Mouse (Mus musculus) forebrain, embryonic 16.5 days (tissue): ENCODE results near the gene Micu1. TPM values are rescaled to one million over a fixed set of nuclear protein-coding genes. Genes with fewer than 3 reads are reported as not detected.

Source experiments
- ATAC-seq: fragments of 200-750 bp; cut with Nextera tagmentation; 2 replicates; pipeline ENCODE4 v1.8.0; 2017; ENCODE audit warnings: mild to moderate bottlenecking, moderate library complexity
- H3K27ac ChIP-seq: fragments of 300-500 bp; sonication (generic); 2 replicates; pipeline ENCODE4 v1.5.1; 2014; ENCODE audit warnings: low read length, control low read depth
- H3K27me3 ChIP-seq: fragments of 300-500 bp; sonication (generic); replicated peaks from 2 replicates; pipeline ENCODE4 v1.6.1; 2014; ENCODE audit warnings: low read length; ENCODE audit not compliant: control insufficient read depth, insufficient read depth
- H3K36me3 ChIP-seq: fragments of 300-500 bp; sonication (generic); 2 replicates; pipeline ENCODE4 v1.6.1; 2014; ENCODE audit not compliant: control insufficient read depth, insufficient read depth
- H3K4me1 ChIP-seq: fragments of 300-500 bp; sonication (generic); replicated peaks from 2 replicates; pipeline ENCODE4 v1.6.1; 2014; ENCODE audit warnings: low read length; ENCODE audit not compliant: control insufficient read depth, insufficient read depth
- H3K4me2 ChIP-seq: fragments of 300-500 bp; sonication (generic); 2 replicates; pipeline ENCODE4 v1.6.1; 2014; ENCODE audit warnings: mild to moderate bottlenecking, low read length, control low read depth
- H3K4me3 ChIP-seq: fragments of 300-500 bp; sonication (generic); replicated peaks from 2 replicates; pipeline ENCODE4 v1.5.1; 2014; ENCODE audit warnings: mild to moderate bottlenecking, low read length, control low read depth
- H3K9ac ChIP-seq: fragments of 300-500 bp; sonication (generic); replicated peaks from 2 replicates; pipeline ENCODE4 v1.6.1; 2014; ENCODE audit warnings: low read depth, low read length, control low read depth
- H3K9me3 ChIP-seq: fragments of 300-500 bp; sonication (generic); 2 replicates; pipeline ENCODE4 v1.6.1; 2016; ENCODE audit warnings: low read length; ENCODE audit not compliant: control insufficient read depth
- WGBS: fragments of 180-500 bp; shearing (Covaris S2); extraction: QIAGEN DNeasy Blood & Tissue Kit; methylation state at CpG from one replicate; pipeline ENCODE4 v1.1.7; 2014; 5-methylcytosine and 5-hydroxymethylcytosine counted together
- polyA plus RNA-seq: library from polyadenylated mRNA; unstranded; fragments of >200 nt; fragmentation: Nextera tagmentation; extraction: Ambion mirVana; gene quantifications from 2 replicates; pipeline ENCODE4 v1.2.1, GENCODE M21; 2015

Micu1 gene
- polyA plus RNA-seq, 1 experiment from 2014 or later: 76.0 TPM

DNA sequence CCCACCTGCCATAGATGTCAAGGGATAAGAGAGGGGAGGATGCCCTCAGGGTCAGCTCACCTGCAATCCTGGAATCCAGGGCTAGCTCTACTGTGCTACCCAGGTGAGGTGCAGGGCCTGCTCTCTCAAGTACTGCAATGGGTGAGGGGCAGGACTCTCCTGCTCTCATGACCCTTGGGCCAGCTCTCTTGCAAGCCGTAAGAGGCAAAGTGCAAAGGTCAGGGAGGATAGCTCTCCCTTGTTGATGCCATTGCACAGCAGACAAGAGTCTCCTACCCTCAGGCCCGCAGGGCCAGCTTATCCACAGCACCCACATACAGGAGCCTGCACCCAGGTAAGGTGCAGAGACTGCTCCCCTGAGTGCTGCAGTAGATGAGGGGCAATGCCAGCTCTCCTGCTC, 15.2 kb upstream of the Micu1 start:
- H3K4me3 ChIP-seq: no peak overlapping the region
- no peak for ATAC-seq
- 82% methylated on average over 2 of the region's 2 CpGs for WGBS

GRCm38 (mm10) chr10:59689836-59690235, 12.4 kb upstream of the Micu1 start:
- 63% methylated on average over 6 of the region's 6 CpGs for WGBS
- Histone ChIP-seq H3K36me3 (no peaks in the 10 kb centered on the region), H3K9ac (no peak overlapping the region), H3K27me3 (no peaks in the 10 kb centered on the region), H3K27ac (no peak overlapping the region), H3K4me1 (no peaks in the 10 kb centered on the region), H3K4me3 (no peak overlapping the region), H3K4me2 (no peak overlapping the region), H3K9me3 (no peaks in the 10 kb centered on the region)
- no peak for ATAC-seq

More for the DNA sequence above, 15.2 kb upstream of the Micu1 start:
- Histone ChIP-seq H3K27ac (no peak overlapping the region), H3K36me3 (no peaks in the 10 kb centered on the region), H3K9me3 (0 out of 2 replicates have a peak, but pooled peaks cover 1% of the 10 kb centered on the region), H3K9ac (no peak overlapping the region), H3K4me2 (no peak overlapping the region), H3K4me1 (no peaks in the 10 kb centered on the region), H3K27me3 (no peaks in the 10 kb centered on the region)

DNA sequence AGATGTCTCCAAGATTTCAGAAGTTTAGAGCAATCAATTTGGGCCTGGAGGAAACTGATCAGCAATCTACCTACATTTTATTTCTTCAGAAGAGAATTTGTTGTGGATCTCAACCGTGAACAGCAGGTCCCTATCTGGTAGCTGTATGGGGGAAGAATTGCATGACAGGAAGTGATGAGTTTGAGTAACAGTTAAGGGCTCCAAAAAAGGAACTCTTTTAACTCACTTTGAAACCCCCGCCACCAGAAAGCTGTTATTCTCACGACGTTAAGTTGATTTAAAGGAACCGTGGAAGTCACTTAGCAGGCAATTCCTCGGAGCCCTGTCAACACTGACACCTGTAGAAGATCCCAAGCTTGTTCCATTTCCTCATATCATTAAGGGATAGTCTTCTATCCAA, 9.8 kb upstream of the Micu1 start:
- Histone ChIP-seq H3K27me3 (no peaks in the 10 kb centered on the region), H3K9ac (no peak overlapping the region), H3K4me3 (no peak overlapping the region), H3K27ac (no peak overlapping the region), H3K9me3 (no peaks in the 10 kb centered on the region), H3K4me2 (no peak overlapping the region), H3K4me1 (no peaks in the 10 kb centered on the region), H3K36me3 (no peaks in the 10 kb centered on the region)
- no peak for ATAC-seq
- 86% methylated on average over 6 of the region's 6 CpGs for WGBS

DNA sequence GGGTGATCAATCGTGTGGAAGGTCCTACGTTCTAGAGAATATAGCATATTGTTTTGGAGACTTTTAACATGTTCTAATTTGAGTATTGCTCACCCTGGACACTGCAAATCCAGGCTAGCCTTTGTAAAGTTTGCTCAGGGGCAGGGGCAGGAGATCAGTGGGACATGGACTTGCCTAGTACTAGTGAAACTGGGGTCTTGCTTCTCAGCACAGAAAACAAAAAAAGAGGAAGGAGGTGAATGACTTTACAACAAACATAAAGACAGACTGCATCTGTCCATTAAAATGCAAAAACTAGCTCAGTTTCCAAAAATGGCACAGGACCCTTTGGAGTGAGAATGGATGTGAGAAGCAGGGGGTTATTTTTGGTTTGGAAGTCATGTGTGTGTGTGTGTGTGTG, 8.2 kb upstream of the Micu1 start:
- Histone ChIP-seq H3K27ac (no peak overlapping the region), H3K36me3 (no peaks in the 10 kb centered on the region), H3K4me1 (no peaks in the 10 kb centered on the region), H3K4me2 (no peak overlapping the region), H3K4me3 (no peak overlapping the region), H3K9me3 (no peaks in the 10 kb centered on the region), H3K9ac (no peak overlapping the region), H3K27me3 (no peaks in the 10 kb centered on the region)
- ATAC-seq: no peak
- WGBS: 80% methylated on average over 2 of the region's 2 CpGs

GRCm38 (mm10) chr10:59699516-59699915, 2.8 kb upstream of the Micu1 start:
- ATAC-seq: no peak
- Histone ChIP-seq H3K9ac (no peak overlapping the region), H3K27ac (no peak overlapping the region), H3K4me3 (no peak overlapping the region), H3K9me3 (no peaks in the 10 kb centered on the region), H3K27me3 (no peaks in the 10 kb centered on the region), H3K4me1 (peaks cover 8% of the 10 kb centered on the region), H3K36me3 (no peaks in the 10 kb centered on the region), H3K4me2 (no peak overlapping the region)
- 85% methylated on average over 5 of the region's 5 CpGs for WGBS

- Histone ChIP-seq H3K9ac (no peak overlapping the region), H3K4me3 (peak overlapping the region; percentile 85), H3K4me1 (peaks cover 8% of the 10 kb centered on the region), H3K27me3 (no peaks in the 10 kb centered on the region), H3K27ac (no peak overlapping the region), H3K9me3 (no peaks in the 10 kb centered on the region), H3K36me3 (no peaks in the 10 kb centered on the region), H3K4me2 (peak overlapping the region; percentile 86)
- 50% methylated on average over 5 of the region's 5 CpGs for WGBS
- ATAC-seq: no peak
Measured at GRCm38 (mm10) chr10:59701805-59702204, 472 bp upstream of the Micu1 start.

DNA sequence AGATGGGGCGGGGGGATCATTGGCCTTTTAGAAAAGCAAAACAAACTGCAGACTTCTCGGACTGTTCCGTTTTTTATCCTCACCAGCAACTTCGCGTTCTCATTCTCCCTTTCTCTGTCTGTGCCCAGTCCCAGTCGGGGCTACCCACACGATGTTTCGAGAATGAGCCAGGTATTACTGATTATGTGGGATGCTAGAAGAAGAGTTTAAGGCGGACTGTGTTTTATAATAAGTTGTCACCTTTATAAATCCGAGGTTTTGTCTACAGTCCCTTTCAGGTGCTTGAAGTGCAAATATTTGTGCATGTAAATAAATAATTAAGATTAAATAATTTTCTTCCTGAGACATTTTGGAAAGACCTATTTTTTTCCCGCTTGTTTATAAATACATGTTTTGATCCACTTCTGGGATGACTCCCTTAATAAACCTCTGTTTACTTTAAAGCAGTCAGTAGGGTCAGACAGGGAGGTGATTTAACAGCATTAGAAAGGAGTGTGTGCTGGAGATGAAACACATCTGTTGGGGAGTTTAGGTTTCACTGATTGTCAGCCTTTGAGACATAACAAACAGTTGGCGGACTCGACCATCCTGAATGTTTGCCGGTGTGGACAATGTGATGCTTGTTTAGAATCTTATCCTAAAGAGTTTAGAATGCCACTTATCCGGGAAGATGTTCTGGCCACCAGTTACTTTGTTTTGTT, 933 bp downstream of the Micu1 start:
- H3K9me3 ChIP-seq: no peaks in the 10 kb centered on the region
- no peaks in the 10 kb centered on the region for H3K27me3 ChIP-seq
- peak overlapping the region; percentile 86 for H3K4me2 ChIP-seq
- no peaks in the 10 kb centered on the region for H3K36me3 ChIP-seq
- H3K4me3 ChIP-seq: peak overlapping the region; percentile 85
- ATAC-seq: peak; percentile 3; the same call in 1 of the 2 replicates
- no peak overlapping the region for H3K27ac ChIP-seq
- H3K9ac ChIP-seq: peak overlapping the region; percentile 73
- WGBS: 9% methylated on average over 15 of the region's 15 CpGs
- peaks cover 8% of the 10 kb centered on the region for H3K4me1 ChIP-seq

GRCm38 (mm10) chr10:59706991-59707546, 4.8 kb downstream of the Micu1 start:
- Histone ChIP-seq H3K9me3 (no peaks in the 10 kb centered on the region), H3K27ac (no peak overlapping the region), H3K4me2 (no peak overlapping the region), H3K9ac (no peak overlapping the region), H3K4me3 (no peak overlapping the region), H3K36me3 (no peaks in the 10 kb centered on the region), H3K4me1 (peaks cover 11% of the 10 kb centered on the region), H3K27me3 (no peaks in the 10 kb centered on the region)
- ATAC-seq: no peak
- WGBS: 94% methylated on average over 6 of the region's 6 CpGs

DNA sequence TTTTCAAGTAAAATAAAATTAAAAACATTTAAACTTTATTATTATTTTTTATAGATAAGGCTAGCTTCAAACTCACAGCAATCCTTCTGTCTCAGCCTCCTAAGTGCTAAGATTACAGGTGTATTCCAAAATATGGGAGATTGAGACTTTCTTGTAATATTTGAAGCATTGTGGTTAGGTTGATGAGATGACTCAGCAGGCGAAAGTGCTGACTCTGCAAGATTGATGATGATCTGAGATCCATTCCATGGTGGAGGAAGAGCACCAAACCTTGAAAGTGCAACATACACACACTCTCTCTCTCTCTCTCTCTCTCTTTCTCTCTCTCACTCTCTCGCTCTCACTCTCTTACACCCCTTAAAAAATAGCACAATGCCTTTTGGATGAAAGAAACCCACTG, 5.3 kb downstream of the Micu1 start:
- 88% methylated on average over 2 of the region's 2 CpGs for WGBS
- no peak overlapping the region for H3K4me2 ChIP-seq
- no peaks in the 10 kb centered on the region for H3K36me3 ChIP-seq
- no peak overlapping the region for H3K27ac ChIP-seq
- ATAC-seq: no peak
- H3K9ac ChIP-seq: no peak overlapping the region
- H3K27me3 ChIP-seq: no peaks in the 10 kb centered on the region
- H3K9me3 ChIP-seq: no peaks in the 10 kb centered on the region
- no peak overlapping the region for H3K4me3 ChIP-seq
- H3K4me1 ChIP-seq: peaks cover 11% of the 10 kb centered on the region
